Mouse (Mus musculus): Measurements from ENCODE around the gene Rtf2. TPM values are rescaled to one million over a fixed set of nuclear protein-coding genes. Genes with fewer than 3 reads are reported as not detected.

Rtf2 gene
- 100 to 1,000 TPM in 1 of 2 experiments, 10 to 100 TPM in 1; 90.1 to 105 TPM for total RNA-seq (2023)

GRCm38 (mm10) chr2:172439843-172440639 is at the start of gene Rtf2:
Gene Rtf2 (plus strand): TSS chr2:172440556.

GRCm38 (mm10) chr2:172393391-172394051 is 46.8 kb upstream of the Rtf2 start, which contains the start of gene Cass4:
Gene Cass4 (plus strand): TSS chr2:172393794.

GRCm38 (mm10) chr2:172458496-172458895 is 18.1 kb downstream of the Rtf2 start, which contains the start of gene Gcnt7:
Gene Gcnt7 (minus strand): TSS chr2:172458596.

GRCm38 (mm10) chr2:172472318-172472717 is 32.0 kb downstream of the Rtf2 start, which contains the start of gene Fam209:
Gene Fam209 (plus strand): TSS chr2:172472520.

Other genes starting within 250 kb of the Rtf2 start
- gene Mc3r, start 192.1 kb upstream of the Rtf2 start, total RNA-seq (2023) = not detected
- gene Fam210b, start 95.0 kb upstream of the Rtf2 start, total RNA-seq (2023) = 1 to 10 TPM; 5.0 to 6.3 TPM
- 10 to 100 TPM; 56.9 to 61.2 TPM for gene Aurka, start 70.0 kb upstream of the Rtf2 start, total RNA-seq (2023)
- 10 to 100 TPM; 21.8 to 22.1 TPM for gene Cstf1, start 69.9 kb upstream of the Rtf2 start, total RNA-seq (2023)
- 10 to 100 TPM in 1 of 2 experiments, 1 to 10 TPM in 1; 8.2 to 13.4 TPM for gene Cass4, start 46.8 kb upstream of the Rtf2 start, total RNA-seq (2023)
- not detected for gene Gcnt7, start 18.0 kb downstream of the Rtf2 start, total RNA-seq (2023)
- 1 to 10 TPM; 1.6 to 4.0 TPM for gene Fam209, start 32.0 kb downstream of the Rtf2 start, total RNA-seq (2023)
- not detected for gene Tfap2c, start 109.0 kb downstream of the Rtf2 start, total RNA-seq (2023)